Mouse (Mus musculus) CD4-positive helper T cell, adult 2 months (primary cell): ENCODE measurements around the gene Rora.

Source experiments
- DNase-seq: peaks from one replicate; pipeline ENCODE4 v3.0.0-alpha.2; 2012; ENCODE audit warnings: low read depth, missing footprints, low spot score

The Rora gene

GRCm38 (mm10) chr9:68688151-68688550, 34.6 kb downstream of the Rora start:
- DNase-seq, result no peak

- peak; percentile 21 for DNase-seq
Observed at GRCm38 (mm10) chr9:68689351-68689750, 35.8 kb downstream of the Rora start.

GRCm38 (mm10) chr9:68694889-68695495, 41.4 kb downstream of the Rora start:
- DNase-seq, result no peak

- no peak for DNase-seq
Observed at GRCm38 (mm10) chr9:68695496-68695969, 41.9 kb downstream of the Rora start.

- DNase-seq, result no peak
Observed at GRCm38 (mm10) chr9:68696425-68696956, 42.9 kb downstream of the Rora start.

GRCm38 (mm10) chr9:68699341-68699740, 45.8 kb downstream of the Rora start:
- no peak for DNase-seq

- DNase-seq, result no peak
Observed at GRCm38 (mm10) chr9:68699856-68700255, 46.3 kb downstream of the Rora start.

GRCm38 (mm10) chr9:68707636-68708035, 54.0 kb downstream of the Rora start:
- DNase-seq, result no peak

GRCm38 (mm10) chr9:68709232-68709631, 55.6 kb downstream of the Rora start:
- DNase-seq, result no peak

GRCm38 (mm10) chr9:68710893-68711654, 57.5 kb downstream of the Rora start:
- DNase-seq, result no peak

- no peak for DNase-seq
Observed at GRCm38 (mm10) chr9:68716961-68717360, 63.4 kb downstream of the Rora start.

GRCm38 (mm10) chr9:68718427-68718826, 64.8 kb downstream of the Rora start:
- no peak for DNase-seq

GRCm38 (mm10) chr9:68719286-68719685, 65.7 kb downstream of the Rora start:
- no peak for DNase-seq

GRCm38 (mm10) chr9:68724636-68725285, 71.2 kb downstream of the Rora start:
- DNase-seq, result no peak

GRCm38 (mm10) chr9:68727166-68727855, 73.7 kb downstream of the Rora start:
- DNase-seq, result no peak

GRCm38 (mm10) chr9:68731438-68731837, 77.9 kb downstream of the Rora start:
- DNase-seq, result no peak

GRCm38 (mm10) chr9:68732929-68733328, 79.3 kb downstream of the Rora start:
- DNase-seq, result no peak

- no peak for DNase-seq
Observed at GRCm38 (mm10) chr9:68735886-68736285, 82.3 kb downstream of the Rora start.

GRCm38 (mm10) chr9:68737197-68737736, 83.7 kb downstream of the Rora start:
- no peak for DNase-seq

GRCm38 (mm10) chr9:68745931-68746646, 92.5 kb downstream of the Rora start:
- no peak for DNase-seq

- DNase-seq, result no peak
Observed at GRCm38 (mm10) chr9:68756976-68757375, 103.4 kb downstream of the Rora start.
